Mouse (Mus musculus) MEL (cell line): Measurements from ENCODE around the gene Ctdsp2.

Source experiments
- CTCF ChIP-seq, 3 experiments: IDR thresholded peaks in 2 of 3; conservative IDR thresholded peaks in 1 of 3; 2 replicates each; pipeline ENCODE4 v1.5.1; 2011 to 2012; ENCODE audit warnings: low read length in 3 of 3, low read depth in 2 of 3, mild to moderate bottlenecking in 2 of 3, improper control_type of control experiment in 1 of 3, inconsistent platforms in 1 of 3, mixed read lengths in 1 of 3, moderate library complexity in 1 of 3; ENCODE audit not compliant: control insufficient read depth in 1 of 3, insufficient read depth in 1 of 3, poor library complexity in 1 of 3, severe bottlenecking in 1 of 3
- EP300 ChIP-seq, 2 experiments: IDR thresholded peaks; 2 replicates each; pipeline ENCODE4 v1.6.1; 2011; ENCODE audit warnings: improper control_type of control experiment in 2 of 2, low read length in 2 of 2, low read depth in 1 of 2, mild to moderate bottlenecking in 1 of 2
- GATA1 ChIP-seq: IDR thresholded peaks from 2 replicates; pipeline ENCODE4 v1.6.1; 2011; ENCODE audit warnings: low read depth, low read length, improper control_type of control experiment
- JUND ChIP-seq: IDR thresholded peaks from 2 replicates; pipeline ENCODE4 v1.6.1; 2011; ENCODE audit warnings: low read depth, mild to moderate bottlenecking, improper control_type of control experiment, low read length
- MYC ChIP-seq: IDR thresholded peaks from 2 replicates; pipeline ENCODE4 v1.6.1; 2011; ENCODE audit warnings: low read depth, mild to moderate bottlenecking, low read length, improper control_type of control experiment, moderate library complexity
- NRF1 ChIP-seq: IDR thresholded peaks from 2 replicates; pipeline ENCODE4 v1.6.1; 2014; ENCODE audit warnings: low read depth, mild to moderate bottlenecking, inconsistent platforms, low read length, improper control_type of control experiment, moderate library complexity; ENCODE audit not compliant: poor library complexity, insufficient read depth, severe bottlenecking
- POLR2A ChIP-seq, 2 experiments: IDR thresholded peaks; 2 replicates each; pipeline ENCODE4 v1.6.1; 2011 to 2012; ENCODE audit warnings: low read length in 2 of 2, mild to moderate bottlenecking in 2 of 2, control low read depth in 1 of 2, improper control_type of control experiment in 1 of 2, low read depth in 1 of 2, moderate library complexity in 1 of 2; ENCODE audit not compliant: control insufficient read depth in 1 of 2, insufficient read depth in 1 of 2, poor library complexity in 1 of 2
- RAD21 ChIP-seq: IDR thresholded peaks from 2 replicates; pipeline ENCODE4 v1.6.1; 2011; ENCODE audit warnings: mild to moderate bottlenecking, low read depth, low read length, improper control_type of control experiment
- TAL1 ChIP-seq: IDR thresholded peaks from 2 replicates; pipeline ENCODE4 v1.6.1; 2012; ENCODE audit warnings: mild to moderate bottlenecking, inconsistent platforms, low read length, moderate library complexity, mixed read lengths
- TBP ChIP-seq: IDR thresholded peaks from 2 replicates; pipeline ENCODE4 v1.8.0; 2011; ENCODE audit warnings: low read depth, low read length, improper control_type of control experiment
- USF1 ChIP-seq: IDR thresholded peaks from 2 replicates; pipeline ENCODE4 v1.6.1; 2014; ENCODE audit warnings: low read depth, mild to moderate bottlenecking, inconsistent platforms, low read length, improper control_type of control experiment, moderate library complexity
- ZC3H11A ChIP-seq: IDR thresholded peaks from 2 replicates; pipeline ENCODE4 v1.6.1; 2012; ENCODE audit warnings: low read depth, mild to moderate bottlenecking, inconsistent platforms, low read length, improper control_type of control experiment

GRCm38 (mm10) chr10:126945531-126945930 is 33.0 kb upstream of the Ctdsp2 start:
- TF ChIP-seq JUND: no peak
- TF ChIP-seq NRF1: no peak
- no peak for TF ChIP-seq CTCF (IDR thresholded peaks at IDR 0.05 in 2 of 3, conservative IDR thresholded peaks at IDR 0.05 in 1 of 3; ENCODE audit: control insufficient read depth in 1 of 3, insufficient read depth in 1 of 3, low read depth in 2 of 3, low read length in 3 of 3, poor library complexity in 1 of 3, severe bottlenecking in 1 of 3)
- no peak for TF ChIP-seq MYC
- TF ChIP-seq ZC3H11A: no peak
- TF ChIP-seq POLR2A (IDR thresholded peaks at IDR 0.05; ENCODE audit: control insufficient read depth in 1 of 2, insufficient read depth in 1 of 2, low read depth in 1 of 2, low read length in 2 of 2, poor library complexity in 1 of 2): no peak
- TF ChIP-seq GATA1: no peak
- TF ChIP-seq TAL1: no peak
- no peak for TF ChIP-seq EP300 (IDR thresholded peaks at IDR 0.05; ENCODE audit: low read depth in 1 of 2, low read length in 2 of 2)
- no peak for TF ChIP-seq USF1
- no peak for TF ChIP-seq TBP
- TF ChIP-seq RAD21: no peak
